Comparison of ENCODE assay signal across 14 mouse cellular contexts in the genomic region with DNA sequence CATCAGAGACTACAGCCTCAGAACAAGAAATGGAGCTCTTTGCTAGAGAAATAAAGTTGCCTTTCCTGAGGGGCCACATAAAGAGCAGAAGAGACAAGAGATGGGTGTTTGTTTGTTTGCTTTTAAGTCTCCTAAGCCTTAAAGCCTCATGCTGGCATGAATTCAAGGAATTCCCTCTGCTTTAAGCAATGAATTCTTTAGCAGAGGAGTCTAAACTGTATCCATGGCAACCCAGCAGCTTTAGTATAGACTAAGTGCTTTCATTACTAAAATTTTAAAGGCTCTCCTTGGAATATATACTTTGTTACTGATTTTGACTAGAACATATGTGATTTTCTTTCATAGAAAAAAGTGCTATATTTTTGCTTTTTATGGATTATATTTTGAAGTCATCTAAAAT.
A peak's percentile ranks its signal among the peaks of the same experiment; 100 is the strongest.
DNase-seq lines count a peak whose midpoint lies in the region; ATAC-seq and TF ChIP-seq lines count a peak whose summit lies in the region.
"Had no signal": no experiment of that assay in that cellular context is flagged by ENCODE, and none has a peak within 500 bp of the region (broad histone marks: within the 10 kb centered on the region; RNA-seq: fewer than 3 reads in every experiment).

No protein-coding gene starts in this region.

- no peaks in the 10 kb centered on the region for H3K4me1 ChIP-seq in hindbrain, embryonic 11.5 days (replicated peaks; ENCODE audit: control insufficient read depth, insufficient read depth, low read length)
- H3K4me1 ChIP-seq in hindbrain, embryonic 12.5 days, result peaks cover 7% of the 10 kb centered on the region; the same call in 1 of the 2 replicates
- H3K4me1 ChIP-seq in lung, postnatal 0 days (ENCODE audit: insufficient read depth, low read depth, low read length), result no peaks in the 10 kb centered on the region
- no peaks in the 10 kb centered on the region for H3K4me1 ChIP-seq in forebrain, postnatal 0 days (ENCODE audit: insufficient read depth)
- H3K4me1 ChIP-seq in neural tube, embryonic 15.5 days, result peaks cover 5% of the 10 kb centered on the region
- no peaks in the 10 kb centered on the region for H3K4me1 ChIP-seq in heart, embryonic 11.5 days (ENCODE audit: control insufficient read depth, insufficient read depth, low read length)
- H3K4me1 ChIP-seq: limb, embryonic 12.5 days; stomach, embryonic 15.5 days had no signal

- H3K9ac ChIP-seq in hindbrain, embryonic 11.5 days (ENCODE audit: low read depth, low read length), result no peak overlapping the region
- H3K9ac ChIP-seq in hindbrain, embryonic 12.5 days, result no peak overlapping the region
- H3K9ac ChIP-seq in lung, postnatal 0 days (replicated peaks; ENCODE audit: low read depth), result no peak overlapping the region
- H3K9ac ChIP-seq in forebrain, postnatal 0 days, result no peak overlapping the region
- no peak overlapping the region for H3K9ac ChIP-seq in neural tube, embryonic 15.5 days (replicated peaks)
- no peak overlapping the region for H3K9ac ChIP-seq in heart, embryonic 11.5 days (ENCODE audit: low read depth, low read length)
- H3K9ac ChIP-seq: limb, embryonic 12.5 days; stomach, embryonic 15.5 days had no signal

- H3K36me3 ChIP-seq in hindbrain, embryonic 11.5 days (ENCODE audit: control insufficient read depth, insufficient read depth, low read length), result no peaks in the 10 kb centered on the region
- H3K36me3 ChIP-seq in hindbrain, embryonic 12.5 days, result no peaks in the 10 kb centered on the region
- H3K36me3 ChIP-seq in lung, postnatal 0 days (ENCODE audit: insufficient read depth, low read length), result no peaks in the 10 kb centered on the region
- no peaks in the 10 kb centered on the region for H3K36me3 ChIP-seq in forebrain, postnatal 0 days (ENCODE audit: insufficient read depth)
- H3K36me3 ChIP-seq in neural tube, embryonic 15.5 days, result no peaks in the 10 kb centered on the region
- no peaks in the 10 kb centered on the region for H3K36me3 ChIP-seq in heart, embryonic 11.5 days (ENCODE audit: control insufficient read depth, insufficient read depth, low read length)
- H3K36me3 ChIP-seq: limb, embryonic 12.5 days; stomach, embryonic 15.5 days had no signal

- no peak for TF ChIP-seq CTCF in lung, postnatal 0 days (IDR thresholded peaks at IDR 0.05)
- TF ChIP-seq CTCF in forebrain, postnatal 0 days (IDR thresholded peaks at IDR 0.05; ENCODE audit: low read depth), result no peak

- H3K27me3 ChIP-seq in hindbrain, embryonic 11.5 days (ENCODE audit: control insufficient read depth, insufficient read depth, low read length), result no peaks in the 10 kb centered on the region
- no peaks in the 10 kb centered on the region for H3K27me3 ChIP-seq in hindbrain, embryonic 12.5 days
- no peaks in the 10 kb centered on the region for H3K27me3 ChIP-seq in lung, postnatal 0 days (replicated peaks; ENCODE audit: insufficient read depth, low read length)
- no peaks in the 10 kb centered on the region for H3K27me3 ChIP-seq in forebrain, postnatal 0 days (ENCODE audit: insufficient read depth, low read length)
- no peaks in the 10 kb centered on the region for H3K27me3 ChIP-seq in neural tube, embryonic 15.5 days (replicated peaks)
- no peaks in the 10 kb centered on the region for H3K27me3 ChIP-seq in heart, embryonic 11.5 days (ENCODE audit: control insufficient read depth, insufficient read depth, low read length)
- H3K27me3 ChIP-seq: limb, embryonic 12.5 days; stomach, embryonic 15.5 days had no signal

- H3K4me2 ChIP-seq in hindbrain, embryonic 11.5 days (replicated peaks; ENCODE audit: low read depth, low read length), result no peak overlapping the region
- H3K4me2 ChIP-seq in hindbrain, embryonic 12.5 days (replicated peaks), result no peak overlapping the region
- H3K4me2 ChIP-seq in lung, postnatal 0 days (replicated peaks; ENCODE audit: low read depth, low read length), result no peak overlapping the region
- H3K4me2 ChIP-seq in forebrain, postnatal 0 days (ENCODE audit: low read depth), result no peak overlapping the region
- H3K4me2 ChIP-seq in neural tube, embryonic 15.5 days, result no peak overlapping the region
- no peak overlapping the region for H3K4me2 ChIP-seq in heart, embryonic 11.5 days
- H3K4me2 ChIP-seq: limb, embryonic 12.5 days; stomach, embryonic 15.5 days had no signal

- TF ChIP-seq EP300 in lung, postnatal 0 days (IDR thresholded peaks at IDR 0.05), result no peak

- no peak overlapping the region for H3K27ac ChIP-seq in hindbrain, embryonic 11.5 days (ENCODE audit: low read depth, low read length)
- no peak overlapping the region for H3K27ac ChIP-seq in hindbrain, embryonic 12.5 days
- H3K27ac ChIP-seq in lung, postnatal 0 days (ENCODE audit: low read length), result no peak overlapping the region
- no peak overlapping the region for H3K27ac ChIP-seq in forebrain, postnatal 0 days (ENCODE audit: low read depth, low read length)
- H3K27ac ChIP-seq in neural tube, embryonic 15.5 days (replicated peaks), result no peak overlapping the region
- no peak overlapping the region for H3K27ac ChIP-seq in heart, embryonic 11.5 days (ENCODE audit: low read depth, low read length)
- H3K27ac ChIP-seq: limb, embryonic 12.5 days; stomach, embryonic 15.5 days had no signal

- ATAC-seq in hindbrain, embryonic 11.5 days (ENCODE audit: low FRiP score), result no peak
- no peak for ATAC-seq in hindbrain, embryonic 12.5 days (ENCODE audit: low FRiP score)
- no peak for ATAC-seq in lung, postnatal 0 days
- ATAC-seq in forebrain, postnatal 0 days, result peak; percentile 72
- ATAC-seq in neural tube, embryonic 15.5 days (ENCODE audit: low FRiP score), result peak; percentile 87; the same call in 1 of the 2 replicates
- no peak for ATAC-seq in heart, embryonic 11.5 days (replicated peaks; ENCODE audit: insufficient number of reproducible peaks, low FRiP score, low TSS enrichment)
- ATAC-seq in cerebellum, adult (ENCODE audit: insufficient number of reproducible peaks, low FRiP score, low TSS enrichment), result no peak

- H3K4me3 ChIP-seq in hindbrain, embryonic 11.5 days (ENCODE audit: low read depth, low read length), result no peak overlapping the region
- no peak overlapping the region for H3K4me3 ChIP-seq in hindbrain, embryonic 12.5 days
- no peak overlapping the region for H3K4me3 ChIP-seq in lung, postnatal 0 days (ENCODE audit: low read depth, low read length)
- H3K4me3 ChIP-seq in forebrain, postnatal 0 days (ENCODE audit: low read depth, low read length), result no peak overlapping the region
- no peak overlapping the region for H3K4me3 ChIP-seq in neural tube, embryonic 15.5 days (replicated peaks)
- H3K4me3 ChIP-seq in heart, embryonic 11.5 days (ENCODE audit: low read depth, low read length), result no peak overlapping the region
- H3K4me3 ChIP-seq: limb, embryonic 12.5 days; stomach, embryonic 15.5 days had no signal

- H3K9me3 ChIP-seq in hindbrain, embryonic 11.5 days (ENCODE audit: control insufficient read depth, low read length), result no peaks in the 10 kb centered on the region
- no peaks in the 10 kb centered on the region for H3K9me3 ChIP-seq in hindbrain, embryonic 12.5 days (replicated peaks)
- H3K9me3 ChIP-seq in lung, postnatal 0 days (ENCODE audit: low read length), result no peaks in the 10 kb centered on the region
- no peaks in the 10 kb centered on the region for H3K9me3 ChIP-seq in forebrain, postnatal 0 days (ENCODE audit: low read length)
- no peaks in the 10 kb centered on the region for H3K9me3 ChIP-seq in neural tube, embryonic 15.5 days (replicated peaks)
- H3K9me3 ChIP-seq in heart, embryonic 11.5 days (replicated peaks; ENCODE audit: control insufficient read depth, low read length), result no peaks in the 10 kb centered on the region
- H3K9me3 ChIP-seq: limb, embryonic 12.5 days; stomach, embryonic 15.5 days had no signal

- DNase-seq in hindbrain, embryonic 11.5 days (ENCODE audit: low spot score), result peak; percentile 4
- DNase-seq in lung, postnatal 0 days (ENCODE audit: low spot score), result peak; percentile 66
- no peak for DNase-seq in lung, postnatal 4 days
- DNase-seq in forebrain, postnatal 0 days, result peak; percentile 67
- DNase-seq: adrenal gland, postnatal 10 days; cerebellum, adult 11 months; kidney, adult 9 months; thymus, postnatal 4 days had no signal

Comparison
In these comparisons a context has a peak if more than half of its experiments do, and no peak if none do; other contexts are left out.
1. DNase-seq: peak in hindbrain, embryonic 11.5 days (single experiment), lung, postnatal 0 days (single experiment) and forebrain, postnatal 0 days (single experiment); none in lung, postnatal 4 days (0 of 2).
2. ATAC-seq: peak in forebrain, postnatal 0 days (single experiment) and neural tube, embryonic 15.5 days (single experiment); none in hindbrain, embryonic 11.5 days (single experiment), hindbrain, embryonic 12.5 days (single experiment), lung, postnatal 0 days (single experiment), heart, embryonic 11.5 days (single experiment) and cerebellum, adult (single experiment).